Mouse (Mus musculus): ENCODE data around the gene Clcn1. TPM values are rescaled to one million over a fixed set of nuclear protein-coding genes. Genes with fewer than 3 reads are reported as not detected.

The Clcn1 gene
- total and polyA plus RNA-seq, 2 experiments from 2014 or later = 1.2 to 1.3 TPM

- Histone ChIP-seq H3K27ac (ENCODE audit: low read depth, low read length) (no peak overlapping the region), H3K4me1 (ENCODE audit: insufficient read depth, low read length) (no peaks in the 10 kb centered on the region), H3K9ac (replicated peaks; ENCODE audit: low read length, poor library complexity, severe bottlenecking) (no peak overlapping the region), H3K27me3 (ENCODE audit: insufficient read depth, low read length) (no peaks in the 10 kb centered on the region), H3K4me2 (ENCODE audit: low read depth, low read length, poor library complexity, severe bottlenecking) (no peak overlapping the region), H3K9me3 (ENCODE audit: low read length) (no peaks in the 10 kb centered on the region), H3K36me3 (ENCODE audit: insufficient read depth, low read length) (no peaks in the 10 kb centered on the region), H3K4me3 (ENCODE audit: low read depth, low read length) (no peak overlapping the region)
- no peak for DNase-seq (ENCODE audit: low spot score)
- no peak for ATAC-seq (ENCODE audit: low FRiP score)
- no peak for TF ChIP-seq CTCF (IDR thresholded peaks at IDR 0.05)
- 81% methylated on average over 3 of the region's 3 CpGs for WGBS
Observed at GRCm38 (mm10) chr6:42326509-42326908, 40.0 kb downstream of the Clcn1 start.

GRCm38 (mm10) chr6:42328757-42329156 is 42.3 kb downstream of the Clcn1 start:
- Histone ChIP-seq H3K27me3 (ENCODE audit: insufficient read depth, low read length) (no peaks in the 10 kb centered on the region), H3K27ac (ENCODE audit: low read depth, low read length) (no peak overlapping the region), H3K9ac (replicated peaks; ENCODE audit: low read length, poor library complexity, severe bottlenecking) (no peak overlapping the region), H3K36me3 (ENCODE audit: insufficient read depth, low read length) (no peaks in the 10 kb centered on the region), H3K9me3 (ENCODE audit: low read length) (no peaks in the 10 kb centered on the region), H3K4me1 (ENCODE audit: insufficient read depth, low read length) (no peaks in the 10 kb centered on the region), H3K4me3 (ENCODE audit: low read depth, low read length) (no peak overlapping the region), H3K4me2 (ENCODE audit: low read depth, low read length, poor library complexity, severe bottlenecking) (no peak overlapping the region)
- ATAC-seq (ENCODE audit: low FRiP score) (no peak), DNase-seq (ENCODE audit: low spot score) (no peak)
- no peak for TF ChIP-seq CTCF (IDR thresholded peaks at IDR 0.05)
- 83% methylated on average over 3 of the region's 3 CpGs for WGBS

GRCm38 (mm10) chr6:42330216-42330615 is 43.7 kb downstream of the Clcn1 start:
- Histone ChIP-seq H3K9me3 (ENCODE audit: low read length) (no peaks in the 10 kb centered on the region), H3K27me3 (ENCODE audit: insufficient read depth, low read length) (no peaks in the 10 kb centered on the region), H3K27ac (ENCODE audit: low read depth, low read length) (no peak overlapping the region), H3K4me1 (ENCODE audit: insufficient read depth, low read length) (no peaks in the 10 kb centered on the region), H3K4me2 (ENCODE audit: low read depth, low read length, poor library complexity, severe bottlenecking) (no peak overlapping the region), H3K9ac (replicated peaks; ENCODE audit: low read length, poor library complexity, severe bottlenecking) (no peak overlapping the region), H3K36me3 (ENCODE audit: insufficient read depth, low read length) (no peaks in the 10 kb centered on the region), H3K4me3 (ENCODE audit: low read depth, low read length) (no peak overlapping the region)
- WGBS = 79% methylated on average over 3 of the region's 3 CpGs
- DNase-seq (ENCODE audit: low spot score) (no peak), ATAC-seq (ENCODE audit: low FRiP score) (no peak)
- no peak for TF ChIP-seq CTCF (IDR thresholded peaks at IDR 0.05)

- H3K27me3 ChIP-seq (ENCODE audit: insufficient read depth, low read length) = no peaks in the 10 kb centered on the region
- no peak overlapping the region for H3K4me3 ChIP-seq (ENCODE audit: low read depth, low read length)
- H3K9me3 ChIP-seq (ENCODE audit: low read length) = no peaks in the 10 kb centered on the region
- H3K36me3 ChIP-seq (ENCODE audit: insufficient read depth, low read length) = no peaks in the 10 kb centered on the region
- H3K4me1 ChIP-seq (ENCODE audit: insufficient read depth, low read length) = no peaks in the 10 kb centered on the region
- no peak overlapping the region for H3K4me2 ChIP-seq (ENCODE audit: low read depth, low read length, poor library complexity, severe bottlenecking)
- DNase-seq (ENCODE audit: low spot score) (no peak), ATAC-seq (ENCODE audit: low FRiP score) (no peak)
- TF ChIP-seq CTCF (IDR thresholded peaks at IDR 0.05) = no peak
- H3K9ac ChIP-seq (replicated peaks; ENCODE audit: low read length, poor library complexity, severe bottlenecking) = no peak overlapping the region
- 90% methylated on average over 3 of the region's 3 CpGs for WGBS
- H3K27ac ChIP-seq (ENCODE audit: low read depth, low read length) = no peak overlapping the region
Observed at GRCm38 (mm10) chr6:42330946-42331345, 44.5 kb downstream of the Clcn1 start.

- Histone ChIP-seq H3K27me3 (ENCODE audit: insufficient read depth, low read length) (no peaks in the 10 kb centered on the region), H3K36me3 (ENCODE audit: insufficient read depth, low read length) (no peaks in the 10 kb centered on the region), H3K27ac (ENCODE audit: low read depth, low read length) (no peak overlapping the region), H3K4me1 (ENCODE audit: insufficient read depth, low read length) (no peaks in the 10 kb centered on the region), H3K9me3 (ENCODE audit: low read length) (no peaks in the 10 kb centered on the region), H3K4me2 (ENCODE audit: low read depth, low read length, poor library complexity, severe bottlenecking) (no peak overlapping the region), H3K9ac (replicated peaks; ENCODE audit: low read length, poor library complexity, severe bottlenecking) (no peak overlapping the region), H3K4me3 (ENCODE audit: low read depth, low read length) (no peak overlapping the region)
- DNase-seq (ENCODE audit: low spot score) = no peak
- 86% methylated on average over 2 of the region's 2 CpGs for WGBS
- no peak for ATAC-seq (ENCODE audit: low FRiP score)
- no peak for TF ChIP-seq CTCF (IDR thresholded peaks at IDR 0.05)
Observed at GRCm38 (mm10) chr6:42339189-42339588, 52.7 kb downstream of the Clcn1 start.

GRCm38 (mm10) chr6:42339981-42340380 is 53.5 kb downstream of the Clcn1 start:
- H3K4me3 ChIP-seq (ENCODE audit: low read depth, low read length) = no peak overlapping the region
- TF ChIP-seq CTCF (IDR thresholded peaks at IDR 0.05) = no peak
- H3K4me2 ChIP-seq (ENCODE audit: low read depth, low read length, poor library complexity, severe bottlenecking) = no peak overlapping the region
- H3K9me3 ChIP-seq (ENCODE audit: low read length) = no peaks in the 10 kb centered on the region
- DNase-seq (ENCODE audit: low spot score) = no peak
- ATAC-seq (ENCODE audit: low FRiP score) = no peak
- H3K36me3 ChIP-seq (ENCODE audit: insufficient read depth, low read length) = no peaks in the 10 kb centered on the region
- no peak overlapping the region for H3K27ac ChIP-seq (ENCODE audit: low read depth, low read length)
- H3K9ac ChIP-seq (replicated peaks; ENCODE audit: low read length, poor library complexity, severe bottlenecking) = no peak overlapping the region
- no peaks in the 10 kb centered on the region for H3K27me3 ChIP-seq (ENCODE audit: insufficient read depth, low read length)
- no peaks in the 10 kb centered on the region for H3K4me1 ChIP-seq (ENCODE audit: insufficient read depth, low read length)
- WGBS = 74% methylated on average over 5 of the region's 5 CpGs

Measured in midbrain, postnatal 0 days (tissue).